Mouse (Mus musculus): ENCODE data around the gene Gps2.

DNA sequence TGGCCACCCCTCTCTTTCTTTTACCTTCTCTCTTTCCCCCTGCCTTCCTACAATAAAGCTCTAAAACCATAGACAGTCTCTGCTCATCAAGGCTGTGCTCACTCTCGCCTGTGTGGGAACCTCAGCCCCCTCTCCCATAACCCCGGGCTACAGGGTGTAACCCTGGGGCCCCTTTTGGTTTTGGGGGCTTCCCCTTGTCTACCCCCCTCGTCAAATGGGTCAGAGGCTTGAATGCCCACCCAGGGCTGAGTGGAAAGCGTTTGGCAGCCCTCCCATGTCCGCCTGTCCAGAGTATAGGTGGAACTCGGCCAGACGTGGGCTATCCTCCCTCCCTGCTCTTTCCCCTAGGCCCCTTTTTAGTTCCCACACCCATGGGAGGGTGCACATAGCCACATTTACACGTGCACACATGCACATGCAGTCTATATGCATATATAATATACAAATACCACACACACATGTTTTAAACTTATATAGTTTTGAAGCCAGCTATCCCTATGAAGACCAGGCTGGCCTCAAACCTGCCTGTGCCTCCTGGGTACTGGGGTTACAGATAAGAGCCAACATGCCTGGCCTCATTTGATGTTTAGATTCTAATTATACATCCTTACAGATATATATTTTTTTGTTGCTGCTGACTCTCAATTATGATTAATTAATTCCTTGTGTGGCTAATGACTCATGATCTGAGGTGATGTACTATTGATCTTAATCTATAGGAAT is 49.4 kb upstream of the Gps2 start:
- TF ChIP-seq CTCF (IDR thresholded peaks at IDR 0.05; ENCODE audit: borderline replicate concordance, control insufficient read depth, extremely low read depth, insufficient read depth, low read length, poor library complexity) (no peak), POLR2A (IDR thresholded peaks at IDR 0.05; ENCODE audit: control insufficient read depth, extremely low read depth, insufficient read depth, low read length, poor library complexity) (no peak)

Measured in thymus, adult 2 months (tissue).